Mouse (Mus musculus) kidney, adult 2 months (tissue): ENCODE data around the gene Rnf214. TPM values are rescaled to one million over a fixed set of nuclear protein-coding genes. Genes with fewer than 3 reads are reported as not detected.

Experiments used
- DNase-seq: peaks from one replicate; pipeline ENCODE4 v3.0.0; 2021
- H3K27ac ChIP-seq: fragments of 200-500 bp; 2 replicates; pipeline ENCODE4 v1.5.1; 2012; ENCODE audit warnings: low read depth, low read length, control low read depth, inconsistent platforms; ENCODE audit not compliant: insufficient read depth
- H3K27me3 ChIP-seq: fragments of 200-500 bp; replicated peaks from 2 replicates; pipeline ENCODE4 v1.6.1; 2012; ENCODE audit warnings: mild to moderate bottlenecking, moderate library complexity, low read length, inconsistent platforms; ENCODE audit not compliant: control insufficient read depth, insufficient read depth
- H3K36me3 ChIP-seq: fragments of 200-500 bp; 2 replicates; pipeline ENCODE4 v1.6.1; 2012; ENCODE audit warnings: mild to moderate bottlenecking, moderate library complexity, low read length, inconsistent platforms; ENCODE audit not compliant: control insufficient read depth, insufficient read depth
- H3K4me1 ChIP-seq: fragments of 200-500 bp; 2 replicates; pipeline ENCODE4 v1.6.1; 2011; ENCODE audit warnings: low read length; ENCODE audit not compliant: control insufficient read depth, insufficient read depth
- H3K4me3 ChIP-seq: fragments of 200-500 bp; 2 replicates; pipeline ENCODE4 v1.5.1; 2011; ENCODE audit warnings: mild to moderate bottlenecking, low read depth, low read length, control low read depth; ENCODE audit not compliant: insufficient read depth
- CTCF ChIP-seq: fragments of 200-500 bp; conservative IDR thresholded peaks from 2 replicates; pipeline ENCODE4 v1.5.1; 2011; ENCODE audit warnings: low read depth, mild to moderate bottlenecking, control low read depth, low read length, moderate library complexity, mixed read lengths; ENCODE audit not compliant: insufficient read depth, insufficient read length
- POLR2A ChIP-seq: fragments of 200-500 bp; IDR thresholded peaks from one replicate; pipeline ENCODE4 v1.6.1; 2011; ENCODE audit warnings: low read depth, low read length, control low read depth
- WGBS: fragments of 180-500 bp; shearing (Covaris S2); methylation state at CpG from one replicate; pipeline ENCODE4 v1.1.7; 2018; 5-methylcytosine and 5-hydroxymethylcytosine counted together
- polyA plus RNA-seq: library from polyadenylated mRNA; depleted of rRNA; stranded (reverse); fragments of >200 nt; gene quantifications from 2 replicates; pipeline ENCODE4 v1.2.3, GENCODE M21; 2012

Gene Rnf214
- polyA plus RNA-seq, 1 experiment, result 17.0 TPM

DNA sequence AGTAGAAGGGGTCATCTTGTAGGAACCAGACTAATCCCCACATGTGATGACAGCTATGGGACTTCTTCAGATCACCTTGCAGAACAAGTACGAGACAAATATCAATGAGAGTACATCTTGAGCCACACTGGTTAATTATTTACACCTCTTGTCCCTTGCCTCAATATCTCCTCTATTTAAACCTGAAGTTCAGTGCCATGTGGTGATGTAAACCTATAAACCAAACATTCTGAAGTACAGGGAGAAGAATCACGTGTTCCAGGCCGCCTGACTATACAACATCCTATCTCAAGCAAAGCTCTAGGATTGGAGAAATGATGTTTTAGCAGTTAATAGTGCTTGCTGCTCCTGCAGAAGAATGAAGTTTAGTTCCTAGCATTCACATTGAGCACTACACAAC, 36.4 kb downstream of the Rnf214 start:
- DNase-seq, result no peak
- 60% methylated on average over 3 of the region's 3 CpGs for WGBS
- peaks cover 7% of the 10 kb centered on the region for H3K36me3 ChIP-seq
- TF ChIP-seq POLR2A (no peak), CTCF (no peak)
- no peaks in the 10 kb centered on the region for H3K4me1 ChIP-seq
- H3K27ac ChIP-seq, result no peak overlapping the region
- H3K4me3 ChIP-seq, result no peak overlapping the region
- no peaks in the 10 kb centered on the region for H3K27me3 ChIP-seq

DNA sequence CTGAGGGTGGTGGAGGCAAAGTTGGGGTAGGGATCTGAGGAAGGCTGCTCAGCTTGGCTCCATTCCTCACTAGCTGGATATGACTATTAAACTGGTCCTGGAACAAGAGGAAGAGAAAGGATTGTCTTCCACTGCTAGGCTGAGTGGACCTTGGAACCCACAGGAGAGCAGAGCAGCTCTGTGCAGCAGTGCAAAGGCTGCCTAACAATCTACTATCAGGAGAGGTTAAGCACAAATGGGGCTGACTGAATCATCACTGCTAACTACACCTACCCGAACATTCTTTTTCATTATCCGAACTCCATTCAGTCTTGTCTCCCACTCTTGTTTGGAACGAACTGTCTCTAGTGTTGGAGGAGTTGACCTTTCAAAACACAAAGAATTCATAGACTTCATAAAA, 37.5 kb downstream of the Rnf214 start:
- Histone ChIP-seq H3K27me3 (no peaks in the 10 kb centered on the region), H3K4me1 (no peaks in the 10 kb centered on the region), H3K27ac (no peak overlapping the region), H3K36me3 (peaks cover 7% of the 10 kb centered on the region), H3K4me3 (no peak overlapping the region)
- no peak for TF ChIP-seq POLR2A
- no peak for TF ChIP-seq CTCF
- DNase-seq, result no peak
- 77% methylated on average over 3 of the region's 3 CpGs for WGBS

DNA sequence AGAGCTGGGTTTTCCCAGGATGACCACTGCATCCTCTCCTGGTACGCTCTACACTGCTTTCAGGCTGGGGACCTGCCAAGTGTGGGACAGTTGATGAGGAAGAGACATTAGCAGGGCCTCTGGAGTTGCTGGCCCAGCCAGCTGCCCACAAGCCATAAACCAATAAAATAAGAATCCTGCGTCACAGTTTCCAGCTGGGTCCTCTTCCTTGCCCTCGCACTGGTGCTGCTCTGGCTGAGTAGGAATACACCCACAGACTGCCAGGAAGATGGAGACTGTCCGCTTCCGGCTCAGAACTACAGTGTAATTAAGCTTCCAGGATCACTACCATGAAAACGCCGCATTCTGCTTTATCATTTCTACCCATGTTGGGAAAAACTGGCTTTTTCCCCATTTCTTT, 44.9 kb downstream of the Rnf214 start:
- DNase-seq, result peak; percentile 10
- Histone ChIP-seq H3K36me3 (peaks cover 3% of the 10 kb centered on the region), H3K27me3 (no peaks in the 10 kb centered on the region), H3K4me1 (no peaks in the 10 kb centered on the region), H3K4me3 (no peak overlapping the region), H3K27ac (no peak overlapping the region)
- WGBS, result 86% methylated on average over 7 of the region's 7 CpGs
- TF ChIP-seq CTCF (no peak), POLR2A (no peak)

DNA sequence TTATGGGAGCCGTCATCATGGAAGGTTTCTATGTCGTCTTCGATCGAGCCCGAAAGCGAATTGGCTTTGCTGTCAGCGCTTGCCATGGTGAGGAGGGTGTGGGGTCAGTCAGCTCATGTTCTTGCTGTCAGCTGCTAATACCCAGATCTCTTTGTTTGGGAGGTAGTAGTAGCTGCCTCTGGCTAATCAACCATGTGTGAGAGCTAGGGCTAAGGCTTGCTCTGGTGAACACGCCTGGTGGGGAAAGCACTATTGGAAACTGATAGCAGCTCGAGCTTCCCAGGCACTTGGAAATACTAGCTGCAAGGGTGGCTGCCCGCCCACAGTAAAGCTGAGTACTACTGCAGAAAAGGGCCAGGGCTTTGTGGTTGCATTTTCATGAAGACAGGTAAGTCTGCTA, 47.3 kb downstream of the Rnf214 start:
- 66% methylated on average over 10 of the region's 10 CpGs for WGBS
- no peak overlapping the region for H3K4me3 ChIP-seq
- H3K4me1 ChIP-seq, result no peaks in the 10 kb centered on the region
- no peak for DNase-seq
- H3K36me3 ChIP-seq, result peaks cover 3% of the 10 kb centered on the region
- TF ChIP-seq POLR2A (no peak), CTCF (no peak)
- no peaks in the 10 kb centered on the region for H3K27me3 ChIP-seq
- H3K27ac ChIP-seq, result no peak overlapping the region

DNA sequence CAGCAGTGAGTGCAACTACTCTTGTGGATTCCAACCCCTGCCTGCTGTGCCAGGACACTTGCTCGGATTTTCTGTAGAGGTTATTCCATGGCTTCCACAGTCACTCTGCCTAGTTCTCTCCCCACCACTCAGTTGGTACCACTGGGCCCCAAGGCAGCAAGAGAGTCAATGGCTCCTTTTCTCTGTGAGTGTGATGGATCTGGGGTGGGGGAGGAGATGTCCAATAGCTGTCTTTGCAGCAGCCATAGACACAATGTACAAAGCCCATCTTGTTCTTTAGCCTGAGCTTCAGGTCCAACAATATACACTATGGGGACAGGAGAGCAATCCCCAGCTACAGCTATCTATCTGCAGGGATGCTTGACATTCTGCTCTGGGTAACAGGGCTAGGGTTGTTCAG, 52.6 kb downstream of the Rnf214 start:
- Histone ChIP-seq H3K27me3 (no peaks in the 10 kb centered on the region), H3K4me1 (peaks cover 11% of the 10 kb centered on the region), H3K4me3 (no peak overlapping the region), H3K36me3 (no peaks in the 10 kb centered on the region), H3K27ac (no peak overlapping the region)
- no peak for DNase-seq
- WGBS, result 94% methylated on average over 1 of the region's 1 CpGs
- TF ChIP-seq CTCF (no peak), POLR2A (no peak)

DNA sequence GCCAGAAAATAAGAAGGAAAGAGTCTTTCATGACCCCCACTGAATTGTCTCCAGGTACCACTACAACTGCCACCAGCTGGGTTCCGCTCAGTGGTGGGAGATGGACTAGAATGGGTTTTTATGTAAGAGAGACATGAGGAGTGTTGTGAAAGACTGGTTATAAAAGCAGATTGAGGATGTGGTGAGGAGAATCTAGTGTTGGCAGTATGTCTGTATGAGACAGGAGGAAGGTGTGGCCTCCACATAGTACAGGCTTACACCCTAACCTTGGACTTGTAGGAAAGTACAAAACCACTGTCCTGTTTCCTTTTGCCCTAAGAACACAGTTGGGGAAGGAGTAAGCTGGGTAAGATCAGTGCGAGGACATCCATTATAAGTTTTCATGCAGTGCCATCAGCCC, 53.0 kb downstream of the Rnf214 start:
- H3K4me3 ChIP-seq, result no peak overlapping the region
- H3K27ac ChIP-seq, result no peak overlapping the region
- peaks cover 11% of the 10 kb centered on the region for H3K4me1 ChIP-seq
- WGBS, result 96% methylated on average over 2 of the region's 2 CpGs
- TF ChIP-seq POLR2A (no peak), CTCF (no peak)
- no peak for DNase-seq
- no peaks in the 10 kb centered on the region for H3K27me3 ChIP-seq
- H3K36me3 ChIP-seq, result no peaks in the 10 kb centered on the region

DNA sequence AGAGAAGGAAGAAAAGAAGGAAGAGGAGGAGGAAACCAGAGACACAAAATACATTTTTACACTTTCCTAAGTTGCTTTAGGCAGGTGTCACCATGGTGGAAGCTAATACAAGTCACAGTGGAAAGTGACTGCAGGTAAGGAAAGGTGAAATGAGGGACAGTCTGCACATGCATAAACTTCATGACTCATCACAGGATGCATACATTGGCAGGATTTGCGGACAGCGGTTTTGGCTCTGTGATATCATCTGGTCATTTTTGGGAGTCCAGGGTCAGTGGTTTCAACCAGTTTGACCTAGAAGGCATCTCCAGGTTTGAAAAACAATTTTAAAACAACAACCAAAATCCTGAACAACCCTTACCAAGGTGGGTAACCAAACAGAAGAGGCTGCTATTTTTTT, 54.9 kb downstream of the Rnf214 start:
- Histone ChIP-seq H3K27ac (no peak overlapping the region), H3K4me3 (no peak overlapping the region), H3K4me1 (peaks cover 11% of the 10 kb centered on the region), H3K36me3 (no peaks in the 10 kb centered on the region), H3K27me3 (no peaks in the 10 kb centered on the region)
- 91% methylated on average over 2 of the region's 2 CpGs for WGBS
- TF ChIP-seq POLR2A (no peak), CTCF (no peak)
- no peak for DNase-seq

DNA sequence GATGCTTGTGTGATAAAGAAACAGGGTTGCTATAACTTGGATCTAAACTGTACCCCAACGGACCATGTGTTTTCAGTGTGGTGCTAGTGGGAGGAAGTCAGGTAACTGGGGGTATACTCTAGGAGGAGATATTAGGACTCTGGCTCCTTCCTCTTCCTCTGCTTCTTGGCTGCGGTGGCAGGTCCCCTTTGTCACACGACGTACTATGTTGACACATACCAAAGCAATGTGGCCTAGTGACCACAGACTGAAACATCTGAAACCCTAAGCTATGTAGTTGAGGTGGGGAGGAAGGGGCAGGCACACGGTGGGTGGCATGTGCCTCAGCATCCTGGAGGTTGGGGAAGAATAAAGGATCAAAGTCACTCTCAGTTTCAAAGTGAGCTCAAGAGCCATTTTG, 55.4 kb downstream of the Rnf214 start:
- no peak for TF ChIP-seq CTCF
- no peak overlapping the region for H3K4me3 ChIP-seq
- DNase-seq, result no peak
- WGBS, result 50% methylated on average over 5 of the region's 5 CpGs
- no peaks in the 10 kb centered on the region for H3K36me3 ChIP-seq
- H3K27ac ChIP-seq, result peak overlapping the region; percentile 41
- peaks cover 11% of the 10 kb centered on the region for H3K4me1 ChIP-seq
- H3K27me3 ChIP-seq, result no peaks in the 10 kb centered on the region
